Mouse (Mus musculus) intestine, embryonic 15.5 days (tissue): ENCODE measurements around the gene Gatad2b. TPM values are rescaled to one million over a fixed set of nuclear protein-coding genes. Genes with fewer than 3 reads are reported as not detected.
A peak's percentile ranks its signal among the peaks of the same experiment; 100 is the strongest.

ENCODE experiments used
- ATAC-seq: fragments of 200-750 bp; cut with Nextera tagmentation; 2 replicates; pipeline ENCODE4 v1.8.0; 2017; ENCODE audit warnings: moderate TSS enrichment, moderate library complexity
- H3K27ac ChIP-seq: fragments of 300-500 bp; sonication (generic); 2 replicates; pipeline ENCODE4 v1.5.1; 2015; ENCODE audit warnings: mild to moderate bottlenecking, inconsistent platforms
- H3K27me3 ChIP-seq: fragments of 300-500 bp; sonication (generic); replicated peaks from 2 replicates; pipeline ENCODE4 v1.6.1; 2015; ENCODE audit warnings: inconsistent platforms
- H3K36me3 ChIP-seq: fragments of 300-500 bp; sonication (generic); 2 replicates; pipeline ENCODE4 v1.6.1; 2015; ENCODE audit warnings: inconsistent platforms
- H3K4me1 ChIP-seq: fragments of 300-500 bp; sonication (generic); replicated peaks from 2 replicates; pipeline ENCODE4 v1.6.1; 2015; ENCODE audit warnings: inconsistent platforms
- H3K4me2 ChIP-seq: fragments of 300-500 bp; sonication (generic); replicated peaks from 2 replicates; pipeline ENCODE4 v1.6.1; 2015; ENCODE audit warnings: mild to moderate bottlenecking, inconsistent platforms
- H3K4me3 ChIP-seq: fragments of 300-500 bp; sonication (generic); replicated peaks from 2 replicates; pipeline ENCODE4 v1.5.1; 2015; ENCODE audit warnings: inconsistent platforms
- H3K9ac ChIP-seq: fragments of 300-500 bp; sonication (generic); 2 replicates; pipeline ENCODE4 v1.6.1; 2015; ENCODE audit warnings: inconsistent platforms
- H3K9me3 ChIP-seq: fragments of 300-500 bp; sonication (generic); 2 replicates; pipeline ENCODE4 v1.6.1; 2016; ENCODE audit warnings: inconsistent platforms
- WGBS: fragments of 180-500 bp; shearing (Covaris S2); methylation state at CpG from one replicate; pipeline ENCODE4 v1.1.7; 2015; 5-methylcytosine and 5-hydroxymethylcytosine counted together
- polyA plus RNA-seq: library from polyadenylated mRNA; unstranded; fragments of >200 nt; fragmentation: Nextera tagmentation; extraction: Ambion mirVana; gene quantifications from 2 replicates; pipeline ENCODE4 v1.2.1, GENCODE M21; 2015

Gene Gatad2b
- polyA plus RNA-seq, 1 experiment from 2014 or later = 9.0 TPM

GRCm38 (mm10) chr3:90255194-90255565 lies 37.8 kb upstream of the Gatad2b start:
- Histone ChIP-seq H3K27me3 (no peaks in the 10 kb centered on the region), H3K9ac (peak overlapping the region; percentile 87), H3K27ac (no peak overlapping the region), H3K4me2 (peak overlapping the region; percentile 78), H3K9me3 (no peaks in the 10 kb centered on the region), H3K4me1 (peaks cover 12% of the 10 kb centered on the region), H3K4me3 (peak overlapping the region; percentile 87), H3K36me3 (peaks cover 21% of the 10 kb centered on the region)
- whole genome bisulfite sequencing = 11% methylated on average over 2 of the region's 2 CpGs
- ATAC-seq = no peak

GRCm38 (mm10) chr3:90255784-90256353 lies 37.1 kb upstream of the Gatad2b start:
- ATAC-seq = no peak
- H3K36me3 ChIP-seq = peaks cover 25% of the 10 kb centered on the region
- peaks cover 12% of the 10 kb centered on the region for H3K4me1 ChIP-seq
- 89% methylated on average over 14 of the region's 14 CpGs for WGBS
- no peaks in the 10 kb centered on the region for H3K27me3 ChIP-seq
- 0 out of 2 replicates have a peak overlapping the region, but pooled peaks have one; percentile 11 for H3K4me2 ChIP-seq
- H3K4me3 ChIP-seq = no peak overlapping the region
- no peak overlapping the region for H3K9ac ChIP-seq
- H3K27ac ChIP-seq = no peak overlapping the region
- no peaks in the 10 kb centered on the region for H3K9me3 ChIP-seq

GRCm38 (mm10) chr3:90256731-90257530 lies 36.0 kb upstream of the Gatad2b start:
- Histone ChIP-seq H3K4me3 (no peak overlapping the region), H3K27ac (no peak overlapping the region), H3K9ac (no peak overlapping the region), H3K36me3 (peaks cover 31% of the 10 kb centered on the region), H3K9me3 (no peaks in the 10 kb centered on the region), H3K27me3 (no peaks in the 10 kb centered on the region), H3K4me2 (no peak overlapping the region), H3K4me1 (peaks cover 12% of the 10 kb centered on the region)
- 89% methylated on average over 19 of the region's 19 CpGs for WGBS
- no peak for ATAC-seq

- 86% methylated on average over 4 of the region's 4 CpGs for WGBS
- Histone ChIP-seq H3K27me3 (no peaks in the 10 kb centered on the region), H3K4me2 (no peak overlapping the region), H3K9me3 (no peaks in the 10 kb centered on the region), H3K27ac (no peak overlapping the region), H3K4me3 (no peak overlapping the region), H3K4me1 (peaks cover 12% of the 10 kb centered on the region), H3K9ac (no peak overlapping the region), H3K36me3 (peaks cover 42% of the 10 kb centered on the region)
- ATAC-seq = no peak
Observed at GRCm38 (mm10) chr3:90258521-90258920, 34.5 kb upstream of the Gatad2b start.

GRCm38 (mm10) chr3:90263121-90263771 lies 29.7 kb upstream of the Gatad2b start:
- no peak for ATAC-seq
- H3K4me2 ChIP-seq = no peak overlapping the region
- no peak overlapping the region for H3K27ac ChIP-seq
- H3K36me3 ChIP-seq = peaks cover 43% of the 10 kb centered on the region
- H3K4me3 ChIP-seq = no peak overlapping the region
- H3K9me3 ChIP-seq = no peaks in the 10 kb centered on the region
- H3K9ac ChIP-seq = no peak overlapping the region
- H3K4me1 ChIP-seq = peaks cover 17% of the 10 kb centered on the region
- WGBS = 91% methylated on average over 5 of the region's 5 CpGs
- H3K27me3 ChIP-seq = no peaks in the 10 kb centered on the region

GRCm38 (mm10) chr3:90264687-90265033 lies 28.3 kb upstream of the Gatad2b start:
- no peak for ATAC-seq
- Histone ChIP-seq H3K9ac (peak overlapping the region; percentile 89), H3K4me2 (peak overlapping the region; percentile 89), H3K27ac (0 out of 2 replicates have a peak overlapping the region, but pooled peaks have one; percentile 34), H3K36me3 (peaks cover 34% of the 10 kb centered on the region), H3K4me1 (peaks cover 17% of the 10 kb centered on the region), H3K27me3 (no peaks in the 10 kb centered on the region), H3K4me3 (peak overlapping the region; percentile 90), H3K9me3 (no peaks in the 10 kb centered on the region)
- WGBS = 30% methylated on average over 10 of the region's 10 CpGs

- Histone ChIP-seq H3K36me3 (peaks cover 27% of the 10 kb centered on the region), H3K4me1 (peaks cover 17% of the 10 kb centered on the region), H3K9ac (peak within 1 kb of the TSS; percentile 89), H3K9me3 (no peaks in the 10 kb centered on the region), H3K4me2 (peak within 1 kb of the TSS; percentile 89), H3K27me3 (no peaks in the 10 kb centered on the region), H3K4me3 (peak within 1 kb of the TSS; percentile 90), H3K27ac (peak within 1 kb of the TSS; percentile 98)
- ATAC-seq = peak; percentile 96
- under 1% methylated on average over 83 of the region's 87 CpGs for WGBS
Observed at GRCm38 (mm10) chr3:90265034-90265931, 27.7 kb upstream of the Gatad2b start, which contains the start of gene Dennd4b. Gene Dennd4b (plus strand): TSS chr3:90265185.

GRCm38 (mm10) chr3:90265932-90266741 lies 26.8 kb upstream of the Gatad2b start:
- peak overlapping the region; percentile 90 for H3K4me3 ChIP-seq
- no peaks in the 10 kb centered on the region for H3K9me3 ChIP-seq
- H3K4me1 ChIP-seq = peaks cover 17% of the 10 kb centered on the region
- H3K27ac ChIP-seq = peak overlapping the region; percentile 98
- peak overlapping the region; percentile 89 for H3K4me2 ChIP-seq
- peak overlapping the region; percentile 89 for H3K9ac ChIP-seq
- no peaks in the 10 kb centered on the region for H3K27me3 ChIP-seq
- 27% methylated on average over 16 of the region's 16 CpGs for WGBS
- no peak; the same call in 1 of the 2 replicates for ATAC-seq
- H3K36me3 ChIP-seq = peaks cover 19% of the 10 kb centered on the region; the same call in 1 of the 2 replicates

GRCm38 (mm10) chr3:90266901-90267775 lies 25.8 kb upstream of the Gatad2b start:
- H3K36me3 ChIP-seq = peaks cover 12% of the 10 kb centered on the region; the same call in 1 of the 2 replicates

GRCm38 (mm10) chr3:90268190-90268589 lies 24.8 kb upstream of the Gatad2b start:
- Histone ChIP-seq H3K27me3 (no peaks in the 10 kb centered on the region), H3K9ac (no peak overlapping the region), H3K36me3 (0 out of 2 replicates have a peak, but pooled peaks cover 4% of the 10 kb centered on the region), H3K4me2 (no peak overlapping the region), H3K9me3 (no peaks in the 10 kb centered on the region), H3K27ac (no peak overlapping the region), H3K4me3 (no peak overlapping the region), H3K4me1 (peaks cover 17% of the 10 kb centered on the region)
- WGBS = 96% methylated on average over 11 of the region's 11 CpGs
- no peak for ATAC-seq

More at GRCm38 (mm10) chr3:90266901-90267775, 25.8 kb upstream of the Gatad2b start:
- Histone ChIP-seq H3K4me1 (peaks cover 17% of the 10 kb centered on the region), H3K9ac (no peak overlapping the region; the same call in 1 of the 2 replicates), H3K27me3 (no peaks in the 10 kb centered on the region), H3K4me2 (peak overlapping the region; percentile 89), H3K4me3 (no peak overlapping the region), H3K27ac (no peak overlapping the region; the same call in 1 of the 2 replicates), H3K9me3 (no peaks in the 10 kb centered on the region)
- ATAC-seq = no peak
- 92% methylated on average over 20 of the region's 20 CpGs for WGBS
